Mouse (Mus musculus) intestine, embryonic 14.5 days (tissue): ENCODE measurements around the gene 4933405L10Rik. TPM values are rescaled to one million over a fixed set of nuclear protein-coding genes. Genes with fewer than 3 reads are reported as not detected.

Experiments used
- ATAC-seq: fragments of 200-750 bp; cut with Nextera tagmentation; replicated peaks from 2 replicates; pipeline ENCODE4 v1.8.0; 2017; ENCODE audit warnings: low read depth, moderate number of reproducible peaks, moderate TSS enrichment, moderate library complexity; ENCODE audit not compliant: low FRiP score, low TSS enrichment
- DNase-seq: peaks from one replicate; pipeline ENCODE4 v3.0.0-alpha.2; 2018; ENCODE audit warnings: low spot score
- H3K27ac ChIP-seq: fragments of 300-500 bp; sonication (generic); 2 replicates; pipeline ENCODE4 v1.5.1; 2014; ENCODE audit warnings: low read depth, mild to moderate bottlenecking, control low read depth
- H3K27me3 ChIP-seq: fragments of 300-500 bp; sonication (generic); replicated peaks from 2 replicates; pipeline ENCODE4 v1.6.1; 2014; ENCODE audit warnings: low read length, control low read depth; ENCODE audit not compliant: control insufficient read depth, insufficient read depth
- H3K36me3 ChIP-seq: fragments of 300-500 bp; sonication (generic); 2 replicates; pipeline ENCODE4 v1.6.1; 2014; ENCODE audit warnings: low read length, control low read depth; ENCODE audit not compliant: control insufficient read depth, insufficient read depth
- H3K4me1 ChIP-seq: fragments of 300-500 bp; sonication (generic); replicated peaks from 2 replicates; pipeline ENCODE4 v1.6.1; 2014; ENCODE audit warnings: low read length, control low read depth, mixed read lengths; ENCODE audit not compliant: control insufficient read depth, insufficient read depth
- H3K4me2 ChIP-seq: fragments of 300-500 bp; sonication (generic); 2 replicates; pipeline ENCODE4 v1.6.1; 2014; ENCODE audit warnings: low read length
- H3K4me3 ChIP-seq: fragments of 300-500 bp; sonication (generic); 2 replicates; pipeline ENCODE4 v1.5.1; 2014; ENCODE audit warnings: low read depth, low read length, control low read depth, mixed read lengths
- H3K9ac ChIP-seq: fragments of 300-500 bp; sonication (generic); 2 replicates; pipeline ENCODE4 v1.6.1; 2014; ENCODE audit warnings: mild to moderate bottlenecking, low read length
- H3K9me3 ChIP-seq: fragments of 300-500 bp; sonication (generic); 2 replicates; pipeline ENCODE4 v1.6.1; 2016; ENCODE audit warnings: low read length, control low read depth; ENCODE audit not compliant: control insufficient read depth
- WGBS: fragments of 180-500 bp; shearing (Covaris S2); extraction: QIAGEN DNeasy Blood & Tissue Kit; methylation state at CpG from one replicate; pipeline ENCODE4 v1.1.7; 2014; 5-methylcytosine and 5-hydroxymethylcytosine counted together
- polyA plus RNA-seq: library from polyadenylated mRNA; unstranded; fragments of >200 nt; fragmentation: Nextera tagmentation; extraction: Ambion mirVana; gene quantifications from 2 replicates; pipeline ENCODE4 v1.2.1, GENCODE M21; 2014

The 4933405L10Rik gene
- polyA plus RNA-seq, result not detected in 2 replicates

DNA sequence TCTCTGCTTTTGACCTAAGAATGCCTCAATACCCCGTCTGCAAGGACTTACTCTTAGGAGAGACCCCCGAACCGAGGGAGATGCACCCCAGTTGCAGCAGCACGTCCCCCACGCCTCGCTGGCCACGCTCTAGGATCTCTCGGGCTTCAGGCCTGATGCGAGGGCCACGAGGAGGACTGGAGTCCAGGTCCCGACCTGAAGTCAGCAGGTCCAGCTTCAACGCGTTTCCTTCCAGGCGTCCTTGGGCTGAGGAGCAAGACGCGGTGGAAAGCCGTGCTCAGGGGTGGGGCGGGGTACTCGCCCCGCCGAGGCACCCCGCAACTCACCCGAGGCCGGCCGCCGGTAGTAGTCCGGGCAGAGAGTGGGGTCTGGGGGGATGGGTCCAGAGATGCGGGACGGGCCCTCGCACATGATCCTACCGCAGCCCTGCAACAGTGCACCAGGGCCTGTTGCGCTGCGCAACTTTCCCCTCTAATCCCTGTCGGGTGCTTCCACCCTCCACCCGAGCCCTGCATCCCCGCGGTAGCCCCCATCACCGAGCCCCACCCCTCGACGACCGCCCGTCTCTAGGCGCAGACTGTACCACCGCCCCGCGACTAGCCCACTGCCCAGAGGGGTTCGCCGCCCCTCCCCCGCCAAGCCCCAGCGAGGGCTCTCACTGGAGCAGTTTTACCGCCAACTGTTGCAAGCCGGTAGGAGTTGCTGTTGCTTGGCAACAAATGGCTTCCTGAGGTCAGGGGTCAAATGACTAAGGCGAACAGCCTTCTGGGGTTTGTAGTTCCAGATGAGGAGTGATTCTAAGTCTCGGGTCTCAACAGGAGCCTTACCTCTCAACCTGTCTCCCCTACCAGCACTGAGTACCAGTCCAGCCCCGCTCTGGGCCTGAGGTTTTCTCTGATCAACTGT, at the start of gene 4933405L10Rik, which contains the start of gene Enkd1:
Gene 4933405L10Rik, plus strand, starts transcription at position 158 of the 906 bp plus-strand sequence.
Gene Enkd1, minus strand, starts transcription at position 713 of the 906 bp plus-strand sequence.
- Histone ChIP-seq H3K4me1 (0 out of 2 replicates have a peak, but pooled peaks cover 5% of the 10 kb centered on the region), H3K4me2 (peak within 1 kb of the TSS; percentile 95), H3K27me3 (no peaks in the 10 kb centered on the region), H3K9me3 (no peaks in the 10 kb centered on the region), H3K9ac (peak within 1 kb of the TSS; percentile 59), H3K36me3 (peaks cover 13% of the 10 kb centered on the region), H3K27ac (no peak within 1 kb of the TSS), H3K4me3 (peak within 1 kb of the TSS; percentile 82)
- under 1% methylated on average over 53 of the region's 55 CpGs for WGBS
- ATAC-seq, result peak; percentile 79
- peak; percentile 93 for DNase-seq

DNA sequence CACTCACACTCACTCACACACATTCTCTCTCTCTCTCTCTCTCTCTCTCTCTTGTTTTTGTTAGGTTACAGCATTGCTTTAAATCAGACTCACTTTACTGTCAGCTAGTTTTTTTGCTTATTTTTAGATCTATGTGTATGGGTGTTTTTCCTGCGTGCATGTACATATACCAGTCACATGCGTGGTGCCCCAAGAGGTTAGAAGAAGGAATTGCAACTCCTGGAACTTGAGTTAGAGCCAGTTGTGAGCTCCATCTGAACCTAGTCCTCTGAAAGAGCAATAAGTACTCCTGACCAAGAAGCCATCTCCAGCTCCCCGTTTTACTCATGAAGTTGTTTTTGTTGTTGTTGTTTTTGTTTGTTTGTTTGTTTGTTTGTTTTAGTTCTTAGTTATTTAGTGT, 46.3 kb upstream of the 4933405L10Rik start:
- WGBS, result 79% methylated on average over 3 of the region's 3 CpGs
- DNase-seq, result no peak

DNA sequence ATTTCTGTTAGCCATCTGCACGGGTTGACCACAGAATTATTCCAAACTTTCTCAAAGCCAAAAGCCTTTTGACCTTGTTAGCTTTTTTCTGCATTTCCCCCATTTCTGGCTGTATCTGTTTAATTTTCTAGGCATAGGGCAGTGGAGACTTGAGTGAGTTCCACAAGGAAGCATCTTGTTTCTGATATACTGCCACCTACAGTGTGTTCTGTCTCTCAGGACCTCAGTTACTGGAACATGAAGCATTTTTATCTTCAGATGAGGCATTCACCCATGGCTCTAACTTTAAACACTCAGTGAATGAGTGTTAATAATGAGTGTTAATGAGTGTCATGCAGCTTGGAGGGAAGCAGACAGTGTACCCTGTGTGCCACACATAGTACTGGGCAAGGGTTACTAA, 29.6 kb upstream of the 4933405L10Rik start:
- Histone ChIP-seq H3K9me3 (no peaks in the 10 kb centered on the region), H3K4me1 (no peaks in the 10 kb centered on the region), H3K27me3 (no peaks in the 10 kb centered on the region), H3K36me3 (peaks cover 98% of the 10 kb centered on the region), H3K9ac (no peak overlapping the region), H3K4me3 (no peak overlapping the region), H3K4me2 (no peak overlapping the region), H3K27ac (no peak overlapping the region)
- ATAC-seq (no peak), DNase-seq (no peak)
- WGBS, result 73% methylated on average over 1 of the region's 1 CpGs

More for the DNA sequence above, 46.3 kb upstream of the 4933405L10Rik start:
- no peaks in the 10 kb centered on the region for H3K4me1 ChIP-seq
- H3K9ac ChIP-seq, result no peak overlapping the region
- peaks cover 35% of the 10 kb centered on the region for H3K36me3 ChIP-seq
- H3K4me2 ChIP-seq, result no peak overlapping the region
- H3K27ac ChIP-seq, result no peak overlapping the region
- no peak for ATAC-seq
- no peaks in the 10 kb centered on the region for H3K27me3 ChIP-seq
- H3K9me3 ChIP-seq, result no peaks in the 10 kb centered on the region
- no peak overlapping the region for H3K4me3 ChIP-seq

DNA sequence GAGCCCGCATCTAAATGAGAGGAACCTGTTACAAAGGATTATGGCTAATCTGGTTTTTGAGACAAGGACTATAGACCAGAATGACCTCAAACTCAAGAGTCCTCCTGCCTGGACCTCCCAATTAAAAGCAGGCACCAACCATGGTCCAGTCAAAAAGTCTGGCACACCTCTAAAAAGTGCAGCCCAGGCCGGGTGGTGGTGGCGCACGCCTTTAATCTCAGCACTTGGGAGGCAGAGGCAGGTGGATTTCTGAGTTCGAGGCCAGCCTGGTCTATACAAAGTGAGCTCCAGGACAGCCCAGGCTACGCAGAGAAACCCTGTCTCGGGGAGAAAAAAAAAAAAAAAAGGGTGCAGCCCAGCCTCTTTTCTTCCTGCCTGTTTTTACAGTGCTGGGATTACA, 22.1 kb upstream of the 4933405L10Rik start:
- H3K4me2 ChIP-seq, result peak overlapping the region; percentile 42
- ATAC-seq (no peak), DNase-seq (no peak)
- no peak overlapping the region for H3K9ac ChIP-seq
- no peaks in the 10 kb centered on the region for H3K4me1 ChIP-seq
- peaks cover 44% of the 10 kb centered on the region for H3K36me3 ChIP-seq
- H3K4me3 ChIP-seq, result no peak overlapping the region
- H3K9me3 ChIP-seq, result no peaks in the 10 kb centered on the region
- 74% methylated on average over 7 of the region's 7 CpGs for WGBS
- H3K27me3 ChIP-seq, result no peaks in the 10 kb centered on the region
- H3K27ac ChIP-seq, result no peak overlapping the region

DNA sequence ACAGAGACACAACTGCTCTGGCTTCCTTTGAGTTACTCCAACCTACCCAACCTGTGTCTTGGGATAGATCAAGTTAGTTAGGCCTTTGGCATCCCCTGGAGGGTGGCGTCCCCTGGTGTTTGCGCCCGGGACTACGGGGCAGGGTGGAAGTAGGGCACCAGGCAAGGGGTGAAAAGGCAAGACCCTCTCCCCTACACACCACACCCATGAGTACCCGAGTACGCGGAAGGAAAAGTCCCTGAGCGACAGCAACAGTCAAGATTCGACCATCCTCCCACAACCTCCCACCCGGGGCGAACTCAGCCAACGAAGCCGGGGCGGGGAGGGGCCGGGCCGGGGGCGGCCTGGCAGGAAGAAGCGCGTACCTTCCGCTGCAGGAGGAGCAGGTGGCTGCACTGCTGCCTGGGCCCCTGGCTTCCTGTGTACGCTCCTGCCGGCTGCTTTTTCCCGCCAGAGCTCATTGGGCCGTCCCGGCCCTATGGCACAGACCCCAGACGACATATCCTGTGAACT, 21.6 kb upstream of the 4933405L10Rik start, which contains the start of gene Carmil2:
Gene Carmil2, plus strand, starts transcription at position 479 of the 513 bp plus-strand sequence.
- H3K27me3 ChIP-seq, result no peaks in the 10 kb centered on the region
- peak; percentile 57 for ATAC-seq
- H3K4me2 ChIP-seq, result peak within 1 kb of the TSS; percentile 42
- no peak within 1 kb of the TSS for H3K4me3 ChIP-seq
- 6% methylated on average over 26 of the region's 26 CpGs for WGBS
- DNase-seq, result peak; percentile 85
- no peak within 1 kb of the TSS for H3K27ac ChIP-seq
- peaks cover 39% of the 10 kb centered on the region for H3K36me3 ChIP-seq
- H3K9me3 ChIP-seq, result no peaks in the 10 kb centered on the region
- no peaks in the 10 kb centered on the region for H3K4me1 ChIP-seq
- H3K9ac ChIP-seq, result no peak within 1 kb of the TSS

DNA sequence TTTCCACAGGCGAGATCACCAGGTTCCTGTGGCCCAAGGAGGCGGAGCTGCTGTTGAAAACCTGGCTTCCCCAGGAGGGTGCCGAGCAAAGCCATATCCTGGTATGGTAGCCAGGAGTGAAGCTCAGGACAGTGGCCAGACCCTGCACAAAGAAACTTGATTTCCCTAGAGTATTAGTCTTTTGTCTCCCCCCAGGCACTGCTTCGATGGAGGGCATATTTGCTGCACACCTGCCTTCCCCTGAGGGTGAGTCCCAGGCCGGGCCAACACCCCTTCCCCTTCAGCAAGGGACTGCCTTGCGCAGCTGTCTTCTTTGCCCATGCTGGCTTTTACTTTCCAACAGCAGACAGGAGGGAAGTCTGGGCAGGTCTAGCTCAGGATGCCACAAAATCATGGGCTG, 20.9 kb upstream of the 4933405L10Rik start:
- Histone ChIP-seq H3K27me3 (no peaks in the 10 kb centered on the region), H3K4me1 (no peaks in the 10 kb centered on the region), H3K27ac (no peak overlapping the region), H3K4me3 (no peak overlapping the region), H3K4me2 (peak overlapping the region; percentile 42; the same call in 1 of the 2 replicates), H3K36me3 (peaks cover 32% of the 10 kb centered on the region), H3K9ac (no peak overlapping the region), H3K9me3 (no peaks in the 10 kb centered on the region)
- DNase-seq (no peak), ATAC-seq (no peak)
- WGBS, result 73% methylated on average over 6 of the region's 6 CpGs

DNA sequence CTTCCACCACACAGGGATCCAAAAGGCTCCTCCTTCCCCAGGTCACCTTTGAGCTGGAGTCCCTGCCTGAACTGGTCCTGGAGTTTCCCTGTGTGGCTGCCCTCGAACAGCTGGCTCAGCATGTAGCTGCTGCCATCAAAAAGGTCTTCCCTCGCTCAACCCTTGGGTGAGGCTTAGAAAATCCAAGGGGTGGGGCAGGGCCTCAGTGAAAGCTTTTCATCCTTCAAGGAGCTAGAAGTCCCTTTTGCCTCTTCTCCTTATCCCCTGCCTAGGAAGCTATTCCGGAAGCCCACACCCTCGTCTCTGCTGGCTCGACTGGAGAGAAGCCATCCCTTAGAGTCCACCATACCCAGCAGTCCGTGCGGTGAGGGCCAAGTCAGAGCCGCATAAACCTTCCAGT, 19.9 kb upstream of the 4933405L10Rik start:
- Histone ChIP-seq H3K4me1 (no peaks in the 10 kb centered on the region), H3K4me3 (no peak overlapping the region), H3K9ac (no peak overlapping the region), H3K27me3 (no peaks in the 10 kb centered on the region), H3K36me3 (peaks cover 23% of the 10 kb centered on the region), H3K27ac (no peak overlapping the region), H3K4me2 (no peak overlapping the region), H3K9me3 (0 out of 2 replicates have a peak, but pooled peaks cover under 1% of the 10 kb centered on the region)
- ATAC-seq, result no peak
- WGBS, result 68% methylated on average over 8 of the region's 8 CpGs
- no peak for DNase-seq

DNA sequence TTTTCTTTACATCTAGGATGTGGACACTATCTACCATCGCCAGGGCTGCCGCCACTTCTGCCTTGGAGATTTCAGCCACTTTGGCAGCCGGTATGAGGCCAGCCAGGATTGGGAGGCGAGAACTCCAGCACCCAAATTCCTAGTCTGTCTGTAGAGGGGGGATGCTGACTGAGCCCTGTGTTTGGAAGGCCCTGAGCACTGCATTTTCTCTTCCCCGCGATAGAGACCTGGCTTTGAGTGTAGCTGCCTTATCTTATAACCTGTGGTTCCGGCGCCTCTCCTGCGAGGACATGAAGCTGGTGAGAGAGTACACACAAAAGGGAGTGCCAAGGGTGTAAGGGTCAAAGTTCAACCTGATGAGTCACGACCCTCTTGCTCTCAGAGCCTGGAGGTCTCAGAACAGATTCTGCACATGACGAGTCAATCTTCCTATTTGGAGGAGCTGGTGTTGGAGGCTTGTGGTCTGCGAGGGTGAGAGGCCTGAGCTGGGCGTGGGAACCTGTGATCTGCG, 19.2 kb upstream of the 4933405L10Rik start:
- Histone ChIP-seq H3K9ac (no peak overlapping the region), H3K4me2 (no peak overlapping the region), H3K9me3 (0 out of 2 replicates have a peak, but pooled peaks cover 5% of the 10 kb centered on the region), H3K36me3 (peaks cover 15% of the 10 kb centered on the region), H3K4me1 (no peaks in the 10 kb centered on the region), H3K27me3 (no peaks in the 10 kb centered on the region), H3K27ac (no peak overlapping the region), H3K4me3 (no peak overlapping the region)
- 57% methylated on average over 14 of the region's 14 CpGs for WGBS
- ATAC-seq, result peak; percentile 10; the same call in 1 of the 2 replicates
- DNase-seq, result no peak
